Mouse (Mus musculus): ENCODE measurements around the gene Onecut3. TPM values are rescaled to one million over a fixed set of nuclear protein-coding genes. Genes with fewer than 3 reads are reported as not detected.
A peak's percentile ranks its signal among the peaks of the same experiment; 100 is the strongest.

The Onecut3 gene
- polyA plus RNA-seq, 1 experiment: not detected

DNA sequence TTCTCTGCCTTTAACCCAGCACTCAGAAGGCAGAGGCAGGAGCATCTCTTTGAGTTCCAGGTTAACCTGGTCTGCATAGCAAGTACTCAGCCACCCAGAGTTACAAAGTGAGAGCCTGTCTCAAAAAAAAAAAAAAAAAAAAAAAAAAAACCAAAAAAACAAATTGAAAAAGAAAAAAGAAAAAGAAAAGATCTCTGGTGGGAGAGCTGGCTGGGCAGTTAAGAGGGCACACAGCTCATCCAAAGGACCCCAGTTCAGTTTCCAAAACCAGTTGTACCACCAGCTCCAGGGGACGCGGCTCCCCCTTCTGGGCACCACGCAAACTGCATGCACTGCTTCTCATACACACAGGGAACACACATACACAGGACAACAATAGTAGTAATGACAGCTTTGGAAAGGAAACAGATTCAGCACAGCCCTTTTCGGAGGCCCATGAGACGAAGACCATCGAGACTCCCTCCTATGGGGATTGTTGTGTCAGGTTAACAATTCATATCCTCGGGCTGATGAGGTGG lies 7.7 kb upstream of the Onecut3 start:
- 65% methylated on average over 7 of the region's 7 CpGs for WGBS
- Histone ChIP-seq H3K4me1 (ENCODE audit: control insufficient read depth, insufficient read depth, low read length) (no peaks in the 10 kb centered on the region), H3K27ac (ENCODE audit: control insufficient read depth, insufficient read depth, low read depth, low read length, poor library complexity) (no peak overlapping the region), H3K4me3 (replicated peaks; ENCODE audit: control insufficient read depth, low read depth, low read length) (no peak overlapping the region)
- TF ChIP-seq POLR2A (IDR thresholded peaks at IDR 0.05; ENCODE audit: borderline replicate concordance, control insufficient read depth, low read depth, low read length) (no peak), CTCF (IDR thresholded peaks at IDR 0.05; ENCODE audit: control insufficient read depth, insufficient read depth, low read length) (peak; percentile 71)

- Histone ChIP-seq H3K4me3 (replicated peaks; ENCODE audit: control insufficient read depth, low read depth, low read length) (no peak overlapping the region), H3K27ac (ENCODE audit: control insufficient read depth, insufficient read depth, low read depth, low read length, poor library complexity) (no peak overlapping the region), H3K4me1 (ENCODE audit: control insufficient read depth, insufficient read depth, low read length) (no peaks in the 10 kb centered on the region)
- 2% methylated on average over 22 of the region's 22 CpGs for WGBS
- no peak for TF ChIP-seq POLR2A (IDR thresholded peaks at IDR 0.05; ENCODE audit: borderline replicate concordance, control insufficient read depth, low read depth, low read length)
- TF ChIP-seq CTCF (IDR thresholded peaks at IDR 0.05; ENCODE audit: control insufficient read depth, insufficient read depth, low read length): no peak
Measured at GRCm38 (mm10) chr10:80490051-80490450, 4.6 kb upstream of the Onecut3 start.

DNA sequence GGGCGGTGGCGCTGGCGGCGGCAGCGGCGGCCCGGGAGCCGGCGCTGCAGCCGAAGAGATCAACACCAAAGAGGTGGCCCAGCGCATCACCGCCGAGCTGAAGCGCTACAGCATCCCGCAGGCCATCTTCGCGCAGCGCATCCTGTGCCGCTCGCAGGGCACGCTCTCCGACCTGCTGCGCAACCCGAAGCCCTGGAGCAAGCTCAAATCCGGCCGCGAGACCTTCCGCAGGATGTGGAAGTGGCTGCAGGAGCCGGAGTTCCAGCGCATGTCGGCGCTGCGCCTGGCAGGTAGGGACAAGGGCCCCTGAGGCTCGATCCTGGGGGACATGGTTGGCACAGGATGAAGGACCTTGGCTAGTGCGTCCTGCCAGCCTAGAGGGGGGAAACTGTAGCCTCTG lies 1.3 kb downstream of the Onecut3 start:
- H3K4me1 ChIP-seq (ENCODE audit: control insufficient read depth, insufficient read depth, low read length): no peaks in the 10 kb centered on the region
- no peak overlapping the region for H3K27ac ChIP-seq (ENCODE audit: control insufficient read depth, insufficient read depth, low read depth, low read length, poor library complexity)
- under 1% methylated on average over 35 of the region's 35 CpGs for WGBS
- TF ChIP-seq CTCF (IDR thresholded peaks at IDR 0.05; ENCODE audit: control insufficient read depth, insufficient read depth, low read length) (no peak), POLR2A (IDR thresholded peaks at IDR 0.05; ENCODE audit: borderline replicate concordance, control insufficient read depth, low read depth, low read length) (no peak)
- H3K4me3 ChIP-seq (replicated peaks; ENCODE audit: control insufficient read depth, low read depth, low read length): no peak overlapping the region

GRCm38 (mm10) chr10:80496421-80496820 lies 1.8 kb downstream of the Onecut3 start:
- Histone ChIP-seq H3K4me1 (ENCODE audit: control insufficient read depth, insufficient read depth, low read length) (no peaks in the 10 kb centered on the region), H3K4me3 (replicated peaks; ENCODE audit: control insufficient read depth, low read depth, low read length) (no peak overlapping the region), H3K27ac (ENCODE audit: control insufficient read depth, insufficient read depth, low read depth, low read length, poor library complexity) (no peak overlapping the region)
- 3% methylated on average over 20 of the region's 20 CpGs for WGBS
- no peak for TF ChIP-seq POLR2A (IDR thresholded peaks at IDR 0.05; ENCODE audit: borderline replicate concordance, control insufficient read depth, low read depth, low read length)
- no peak for TF ChIP-seq CTCF (IDR thresholded peaks at IDR 0.05; ENCODE audit: control insufficient read depth, insufficient read depth, low read length)

- TF ChIP-seq POLR2A (IDR thresholded peaks at IDR 0.05; ENCODE audit: borderline replicate concordance, control insufficient read depth, low read depth, low read length) (no peak), CTCF (IDR thresholded peaks at IDR 0.05; ENCODE audit: control insufficient read depth, insufficient read depth, low read length) (no peak)
- WGBS: 2% methylated on average over 7 of the region's 7 CpGs
Measured at GRCm38 (mm10) chr10:80502291-80502690, 7.7 kb downstream of the Onecut3 start.

GRCm38 (mm10) chr10:80502819-80503314 lies 8.2 kb downstream of the Onecut3 start:
- TF ChIP-seq POLR2A (IDR thresholded peaks at IDR 0.05; ENCODE audit: borderline replicate concordance, control insufficient read depth, low read depth, low read length) (no peak), CTCF (IDR thresholded peaks at IDR 0.05; ENCODE audit: control insufficient read depth, insufficient read depth, low read length) (no peak)
- Histone ChIP-seq H3K4me3 (replicated peaks; ENCODE audit: control insufficient read depth, low read depth, low read length) (no peak overlapping the region), H3K27ac (ENCODE audit: control insufficient read depth, insufficient read depth, low read depth, low read length, poor library complexity) (no peak overlapping the region), H3K4me1 (ENCODE audit: control insufficient read depth, insufficient read depth, low read length) (no peaks in the 10 kb centered on the region)
- 10% methylated on average over 22 of the region's 22 CpGs for WGBS

More at GRCm38 (mm10) chr10:80502291-80502690, 7.7 kb downstream of the Onecut3 start:
- H3K4me1 ChIP-seq (ENCODE audit: control insufficient read depth, insufficient read depth, low read length): no peaks in the 10 kb centered on the region
- H3K27ac ChIP-seq (ENCODE audit: control insufficient read depth, insufficient read depth, low read depth, low read length, poor library complexity): no peak overlapping the region
- H3K4me3 ChIP-seq (replicated peaks; ENCODE audit: control insufficient read depth, low read depth, low read length): no peak overlapping the region

DNA sequence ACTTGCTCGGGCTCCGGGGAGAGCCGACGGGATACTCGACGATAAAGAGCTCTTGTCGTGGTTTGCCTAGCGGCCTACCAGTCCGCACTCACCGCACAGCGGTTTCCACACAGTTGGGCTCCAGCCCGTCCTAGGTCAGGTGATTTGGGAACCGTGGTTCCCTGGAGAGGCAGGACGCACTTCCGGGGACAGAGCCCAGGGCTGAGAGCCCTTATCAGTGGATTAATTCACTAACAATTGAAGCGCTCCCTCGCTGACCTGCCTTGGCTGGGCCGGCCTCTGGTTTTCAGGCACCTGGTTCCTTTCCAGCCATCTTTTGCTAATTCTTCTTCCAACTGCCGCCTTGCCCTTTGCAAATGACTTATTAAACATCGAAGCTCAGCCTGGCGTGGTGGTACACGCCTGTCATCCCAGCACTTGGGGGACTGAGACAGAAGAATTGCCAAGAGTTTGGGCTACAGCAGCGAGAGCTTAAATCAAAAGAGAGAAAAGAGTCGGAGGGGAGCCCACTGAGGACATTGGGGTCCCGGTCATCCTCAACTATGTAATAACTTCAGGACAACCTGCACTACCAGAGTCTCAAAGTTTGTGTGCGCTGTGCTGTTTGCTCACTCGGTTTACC lies 9.1 kb downstream of the Onecut3 start:
- Histone ChIP-seq H3K4me1 (ENCODE audit: control insufficient read depth, insufficient read depth, low read length) (no peaks in the 10 kb centered on the region), H3K4me3 (replicated peaks; ENCODE audit: control insufficient read depth, low read depth, low read length) (no peak overlapping the region), H3K27ac (ENCODE audit: control insufficient read depth, insufficient read depth, low read depth, low read length, poor library complexity) (no peak overlapping the region)
- TF ChIP-seq POLR2A (IDR thresholded peaks at IDR 0.05; ENCODE audit: borderline replicate concordance, control insufficient read depth, low read depth, low read length) (no peak), CTCF (IDR thresholded peaks at IDR 0.05; ENCODE audit: control insufficient read depth, insufficient read depth, low read length) (no peak)
- WGBS: 7% methylated on average over 27 of the region's 27 CpGs

- peaks cover under 1% of the 10 kb centered on the region; the same call in 1 of the 2 replicates for H3K4me1 ChIP-seq (ENCODE audit: control insufficient read depth, insufficient read depth, low read length)
- TF ChIP-seq CTCF (IDR thresholded peaks at IDR 0.05; ENCODE audit: control insufficient read depth, insufficient read depth, low read length) (no peak), POLR2A (IDR thresholded peaks at IDR 0.05; ENCODE audit: borderline replicate concordance, control insufficient read depth, low read depth, low read length) (no peak)
- H3K27ac ChIP-seq (ENCODE audit: control insufficient read depth, insufficient read depth, low read depth, low read length, poor library complexity): no peak overlapping the region
- 6% methylated on average over 9 of the region's 9 CpGs for WGBS
- H3K4me3 ChIP-seq (replicated peaks; ENCODE audit: control insufficient read depth, low read depth, low read length): no peak overlapping the region
Measured at GRCm38 (mm10) chr10:80504724-80505123, 10.1 kb downstream of the Onecut3 start.

All from bone marrow, adult 2 months (tissue).